Mouse (Mus musculus): ENCODE data around the gene Kcnc3. TPM values are rescaled to one million over a fixed set of nuclear protein-coding genes. Genes with fewer than 3 reads are reported as not detected.
A peak's percentile ranks its signal among the peaks of the same experiment; 100 is the strongest.

Kcnc3 gene
- polyA plus RNA-seq, 1 experiment, result 54.9 TPM

DNA sequence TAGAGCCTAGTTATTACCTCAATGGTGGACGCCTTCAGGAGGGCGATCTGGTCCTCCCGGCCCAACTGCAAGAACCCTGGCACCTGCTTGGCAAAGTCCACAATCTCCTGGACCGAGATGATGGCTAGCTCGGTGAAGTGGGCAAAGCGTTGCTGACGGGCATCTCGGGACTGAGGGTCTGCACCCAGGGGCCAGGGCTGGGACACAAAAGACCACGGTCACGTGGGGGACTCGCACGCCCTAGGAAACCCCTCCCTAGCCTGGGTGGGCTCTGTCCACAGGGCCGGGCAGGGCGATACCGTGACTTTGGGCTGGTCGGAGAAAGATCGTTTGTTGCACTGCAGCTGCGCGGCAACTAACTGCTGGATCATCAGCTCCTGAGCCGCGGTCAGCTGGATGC, 39.2 kb upstream of the Kcnc3 start:
- no peak overlapping the region for H3K27ac ChIP-seq (ENCODE audit: insufficient read depth, low read length)
- H3K4me1 ChIP-seq (ENCODE audit: control insufficient read depth, insufficient read depth, low read length), result 0 out of 2 replicates have a peak, but pooled peaks cover 1% of the 10 kb centered on the region
- TF ChIP-seq CTCF (IDR thresholded peaks at IDR 0.05; ENCODE audit: extremely low read depth, insufficient read depth, low read length) (no peak), POLR2A (IDR thresholded peaks at IDR 0.05; ENCODE audit: extremely low read depth, insufficient read depth, low read length) (no peak)
- H3K4me3 ChIP-seq (ENCODE audit: insufficient read depth, low read length), result no peak overlapping the region

DNA sequence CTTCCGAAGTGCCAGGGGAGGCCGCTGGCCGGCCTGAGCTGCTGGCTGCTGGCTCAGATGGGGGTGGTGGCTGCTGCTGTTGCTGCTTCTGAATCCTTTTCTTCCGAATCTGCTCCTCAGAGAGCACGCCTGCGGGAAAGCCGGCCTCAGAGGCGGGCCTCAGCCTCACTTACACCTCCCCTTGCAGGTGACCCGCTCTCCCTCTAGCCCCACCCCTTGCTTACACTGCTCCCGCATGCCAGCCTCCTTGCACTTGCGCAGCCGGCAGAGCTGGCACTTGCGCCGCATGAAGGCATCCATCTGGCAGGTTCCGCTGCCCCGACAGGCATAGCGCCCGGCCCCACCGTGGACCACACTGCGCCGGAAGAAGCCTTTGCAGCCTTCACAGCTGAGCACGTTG, 38.7 kb upstream of the Kcnc3 start:
- Histone ChIP-seq H3K4me3 (ENCODE audit: insufficient read depth, low read length) (no peak overlapping the region), H3K27ac (ENCODE audit: insufficient read depth, low read length) (no peak overlapping the region), H3K4me1 (ENCODE audit: control insufficient read depth, insufficient read depth, low read length) (0 out of 2 replicates have a peak, but pooled peaks cover 1% of the 10 kb centered on the region)
- TF ChIP-seq POLR2A (IDR thresholded peaks at IDR 0.05; ENCODE audit: extremely low read depth, insufficient read depth, low read length) (no peak), CTCF (IDR thresholded peaks at IDR 0.05; ENCODE audit: extremely low read depth, insufficient read depth, low read length) (no peak)

DNA sequence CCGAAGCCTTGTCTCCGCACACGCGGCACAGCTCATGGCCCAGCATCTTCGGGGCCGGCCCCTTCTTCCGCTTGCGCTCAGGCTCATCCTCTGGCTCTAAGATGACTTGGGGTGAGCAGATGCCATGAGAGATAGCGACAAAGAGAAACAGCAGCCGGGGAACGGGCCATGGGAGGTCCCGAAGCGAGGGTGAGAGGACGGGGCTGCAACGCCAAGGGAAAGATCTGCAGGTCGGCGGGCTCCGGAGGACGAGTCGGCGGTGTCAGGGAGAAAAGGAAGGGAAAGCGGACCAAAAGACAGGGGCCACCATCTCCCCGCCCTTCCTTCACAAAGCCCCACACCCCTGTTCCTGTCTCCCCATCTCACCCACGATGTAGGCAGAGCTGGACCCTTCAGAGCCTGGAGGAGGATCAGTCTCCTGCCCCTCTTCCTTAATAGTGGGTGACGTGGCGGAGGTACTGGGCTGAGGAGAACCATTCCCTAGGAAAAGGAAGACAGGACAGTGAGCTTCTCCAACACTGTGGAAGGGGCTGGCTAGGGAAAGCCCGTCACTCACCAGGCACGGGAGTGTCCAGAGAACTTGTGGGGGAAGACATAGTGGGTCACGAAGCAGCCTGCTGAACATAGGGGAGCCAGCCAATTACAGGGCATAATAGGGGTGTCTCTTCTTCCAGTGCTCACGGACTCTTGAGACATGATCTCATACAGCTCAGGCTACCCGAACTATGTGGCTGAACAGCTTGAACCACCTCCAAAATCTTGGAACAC, 38.1 kb upstream of the Kcnc3 start:
- H3K27ac ChIP-seq (ENCODE audit: insufficient read depth, low read length), result no peak overlapping the region
- 0 out of 2 replicates have a peak, but pooled peaks cover 1% of the 10 kb centered on the region for H3K4me1 ChIP-seq (ENCODE audit: control insufficient read depth, insufficient read depth, low read length)
- H3K4me3 ChIP-seq (ENCODE audit: insufficient read depth, low read length), result no peak overlapping the region; the same call in 1 of the 2 replicates
- TF ChIP-seq CTCF (IDR thresholded peaks at IDR 0.05; ENCODE audit: extremely low read depth, insufficient read depth, low read length) (no peak), POLR2A (IDR thresholded peaks at IDR 0.05; ENCODE audit: extremely low read depth, insufficient read depth, low read length) (no peak)

DNA sequence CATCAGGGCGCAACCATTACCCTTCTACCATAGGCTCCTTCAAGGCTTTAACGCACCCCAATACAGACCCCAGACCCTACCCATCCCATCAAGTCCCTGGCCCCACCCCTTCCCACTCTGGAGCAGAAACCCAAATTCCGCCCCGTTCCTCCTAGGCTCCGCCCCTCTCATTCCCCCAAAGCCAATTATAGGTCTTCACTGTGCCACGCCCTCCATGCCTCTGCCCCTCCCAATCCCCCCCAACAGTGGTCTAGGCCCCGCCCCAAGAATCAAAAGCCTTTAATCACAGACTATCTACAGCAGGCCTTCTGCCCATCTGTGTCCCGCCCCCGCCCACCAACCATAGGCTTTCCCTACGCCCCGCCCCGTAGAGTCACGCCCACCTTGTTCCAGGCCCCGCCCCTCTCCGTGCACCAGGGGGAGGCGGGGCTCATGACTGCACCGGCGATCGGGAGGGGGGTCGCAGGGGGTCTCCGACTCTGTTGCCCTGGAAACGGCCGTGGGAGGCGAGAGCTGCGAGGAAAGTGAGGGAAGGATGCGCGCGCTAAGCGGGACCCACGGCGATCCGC, 37.2 kb upstream of the Kcnc3 start:
- Histone ChIP-seq H3K27ac (ENCODE audit: insufficient read depth, low read length) (peak overlapping the region; percentile 51; the same call in 1 of the 2 replicates), H3K4me1 (ENCODE audit: control insufficient read depth, insufficient read depth, low read length) (0 out of 2 replicates have a peak, but pooled peaks cover 1% of the 10 kb centered on the region), H3K4me3 (ENCODE audit: insufficient read depth, low read length) (peak overlapping the region; percentile 37)
- no peak for TF ChIP-seq CTCF (IDR thresholded peaks at IDR 0.05; ENCODE audit: extremely low read depth, insufficient read depth, low read length)
- no peak for TF ChIP-seq POLR2A (IDR thresholded peaks at IDR 0.05; ENCODE audit: extremely low read depth, insufficient read depth, low read length)

DNA sequence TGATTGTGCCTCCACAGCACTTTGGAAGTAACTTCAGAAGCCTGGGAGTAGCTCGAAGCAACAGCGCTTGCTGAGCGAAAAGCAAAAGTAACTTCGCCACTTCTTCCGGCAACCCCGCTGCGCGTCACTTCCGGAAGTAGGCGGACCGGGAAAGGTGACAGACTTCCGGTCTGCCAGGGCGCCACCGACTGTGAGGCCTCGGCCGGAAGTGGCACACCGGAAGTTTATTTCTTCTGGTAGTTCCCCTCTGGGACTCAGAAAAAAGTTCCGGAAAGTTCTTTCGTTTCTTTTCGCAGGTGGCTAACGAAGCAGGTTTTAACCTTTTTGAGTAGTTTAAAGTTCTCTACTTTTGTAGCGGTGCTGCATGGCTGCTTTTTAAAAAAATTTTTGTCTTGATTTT, 36.6 kb upstream of the Kcnc3 start, which contains the start of gene Nr1h2:
Gene Nr1h2 (minus strand): TSS at position 126 of the 400 bp plus-strand sequence.
- Histone ChIP-seq H3K27ac (ENCODE audit: insufficient read depth, low read length) (peak within 1 kb of the TSS; percentile 51; the same call in 1 of the 2 replicates), H3K4me1 (ENCODE audit: control insufficient read depth, insufficient read depth, low read length) (0 out of 2 replicates have a peak, but pooled peaks cover 1% of the 10 kb centered on the region), H3K4me3 (ENCODE audit: insufficient read depth, low read length) (peak within 1 kb of the TSS; percentile 37)
- peak; percentile 73; the same call in 1 of the 2 replicates for TF ChIP-seq POLR2A (IDR thresholded peaks at IDR 0.05; ENCODE audit: extremely low read depth, insufficient read depth, low read length)
- no peak for TF ChIP-seq CTCF (IDR thresholded peaks at IDR 0.05; ENCODE audit: extremely low read depth, insufficient read depth, low read length)

DNA sequence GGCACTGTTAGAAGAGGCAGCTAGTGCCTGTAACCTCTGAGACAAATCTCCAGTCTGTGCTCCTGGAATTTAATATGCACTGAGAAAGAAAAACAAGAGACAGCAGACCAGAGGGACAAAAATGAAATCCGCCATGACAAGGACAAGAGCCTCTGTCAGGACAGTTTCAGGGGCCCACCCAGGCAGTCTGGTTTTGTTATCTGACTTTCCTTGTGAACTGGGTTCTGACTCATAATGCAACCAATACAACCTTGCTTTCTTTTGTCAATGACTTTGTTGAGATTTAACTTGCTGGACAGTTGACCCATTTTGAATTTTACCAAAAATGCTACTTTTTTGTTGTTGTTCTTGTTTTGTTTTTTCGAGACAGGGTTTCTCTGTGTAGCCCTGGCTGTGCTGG, 32.8 kb upstream of the Kcnc3 start:
- no peak for TF ChIP-seq CTCF (IDR thresholded peaks at IDR 0.05; ENCODE audit: extremely low read depth, insufficient read depth, low read length)
- no peak for TF ChIP-seq POLR2A (IDR thresholded peaks at IDR 0.05; ENCODE audit: extremely low read depth, insufficient read depth, low read length)
- Histone ChIP-seq H3K4me1 (ENCODE audit: control insufficient read depth, insufficient read depth, low read length) (0 out of 2 replicates have a peak, but pooled peaks cover 1% of the 10 kb centered on the region), H3K27ac (ENCODE audit: insufficient read depth, low read length) (no peak overlapping the region), H3K4me3 (ENCODE audit: insufficient read depth, low read length) (no peak overlapping the region)

DNA sequence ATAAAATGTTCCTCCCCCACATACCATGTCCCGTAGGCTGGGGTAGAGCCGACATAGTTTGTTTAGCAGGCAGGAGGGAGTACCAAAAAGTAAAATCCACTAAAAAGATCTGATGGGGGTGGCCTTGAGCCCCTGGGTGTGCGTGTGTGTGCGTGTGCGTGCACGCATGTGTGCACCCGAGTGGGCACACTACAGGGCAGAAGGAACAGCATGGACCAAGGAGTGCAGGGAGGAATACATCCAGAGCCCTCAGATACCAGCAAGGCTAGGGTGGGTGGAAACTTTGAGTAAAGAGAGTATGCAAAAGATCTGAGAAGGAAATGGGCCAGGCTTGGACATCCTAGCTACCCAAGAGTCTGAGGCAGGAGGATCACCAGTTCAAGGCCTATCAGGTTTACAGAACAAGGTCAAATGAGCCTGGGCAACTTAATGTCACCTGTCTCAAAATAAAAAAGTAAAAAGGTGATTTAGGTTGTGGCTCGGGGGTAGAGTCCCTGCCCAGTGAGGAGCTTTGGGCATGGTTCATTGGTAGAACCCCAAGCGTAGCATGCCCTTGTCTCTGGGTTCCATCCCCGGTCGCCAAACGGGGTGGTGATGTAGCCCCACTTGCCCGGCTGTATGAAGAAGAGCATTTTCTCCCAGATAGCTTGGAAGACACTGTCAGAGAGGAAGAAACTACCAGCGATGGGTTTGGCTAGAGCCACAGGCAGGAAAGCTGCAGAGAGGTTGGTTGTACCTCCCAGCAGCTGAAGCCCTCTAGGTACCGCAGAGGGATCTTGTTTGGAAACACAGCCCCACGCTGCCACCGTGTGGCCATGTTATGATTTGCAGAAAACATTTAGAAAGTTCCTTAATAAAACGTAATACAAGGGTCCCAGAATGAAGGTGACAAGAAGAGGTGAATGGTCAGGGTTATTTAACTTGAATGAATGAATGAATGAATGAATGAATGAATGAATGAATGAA, 29.7 kb upstream of the Kcnc3 start:
- Histone ChIP-seq H3K4me1 (ENCODE audit: control insufficient read depth, insufficient read depth, low read length) (no peaks in the 10 kb centered on the region), H3K4me3 (ENCODE audit: insufficient read depth, low read length) (no peak overlapping the region), H3K27ac (ENCODE audit: insufficient read depth, low read length) (no peak overlapping the region)
- TF ChIP-seq CTCF (IDR thresholded peaks at IDR 0.05; ENCODE audit: extremely low read depth, insufficient read depth, low read length) (peak; percentile 80), POLR2A (IDR thresholded peaks at IDR 0.05; ENCODE audit: extremely low read depth, insufficient read depth, low read length) (no peak)

DNA sequence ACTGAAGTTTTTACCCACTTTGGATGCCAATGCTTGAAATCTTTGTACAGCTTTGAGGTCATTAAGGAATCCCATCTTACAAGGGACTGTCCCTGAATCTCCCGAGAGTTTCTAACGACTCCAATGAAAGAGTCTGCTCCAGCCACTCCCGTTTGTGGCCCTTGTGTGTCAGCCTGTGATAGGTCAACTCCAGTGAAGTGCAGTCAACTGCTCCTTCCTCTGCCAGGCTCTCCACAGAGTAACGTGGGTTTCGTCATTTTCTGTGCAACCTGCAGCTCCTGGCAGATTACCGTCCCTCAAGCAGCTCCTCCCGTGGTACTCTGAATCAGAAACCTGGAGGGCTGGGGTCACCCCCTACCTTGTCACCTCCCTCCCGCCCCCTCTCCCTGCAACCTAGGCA, 27.2 kb upstream of the Kcnc3 start:
- Histone ChIP-seq H3K4me3 (ENCODE audit: insufficient read depth, low read length) (no peak overlapping the region), H3K4me1 (ENCODE audit: control insufficient read depth, insufficient read depth, low read length) (no peaks in the 10 kb centered on the region), H3K27ac (ENCODE audit: insufficient read depth, low read length) (no peak overlapping the region)
- TF ChIP-seq POLR2A (IDR thresholded peaks at IDR 0.05; ENCODE audit: extremely low read depth, insufficient read depth, low read length), result no peak
- no peak for TF ChIP-seq CTCF (IDR thresholded peaks at IDR 0.05; ENCODE audit: extremely low read depth, insufficient read depth, low read length)

DNA sequence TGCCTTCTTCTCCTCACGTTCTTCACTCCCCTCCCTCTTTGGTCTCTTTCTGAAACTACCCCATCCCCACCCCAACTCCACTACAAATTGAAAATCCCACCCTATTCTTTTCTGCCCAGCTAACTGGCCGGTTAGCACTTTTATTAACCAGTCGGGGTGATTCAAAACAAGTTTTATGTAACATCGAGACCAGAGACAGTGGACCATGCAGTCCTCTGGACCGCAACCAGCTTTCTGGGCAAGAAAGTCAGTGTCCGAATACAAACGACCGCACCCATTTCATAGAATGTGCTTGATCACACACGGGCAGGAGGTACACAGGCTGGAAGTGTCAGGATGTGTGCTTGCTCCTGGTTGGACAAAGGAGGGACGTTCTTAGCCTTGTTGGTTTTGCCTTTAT, 26.0 kb upstream of the Kcnc3 start:
- Histone ChIP-seq H3K4me1 (ENCODE audit: control insufficient read depth, insufficient read depth, low read length) (no peaks in the 10 kb centered on the region), H3K4me3 (ENCODE audit: insufficient read depth, low read length) (no peak overlapping the region), H3K27ac (ENCODE audit: insufficient read depth, low read length) (no peak overlapping the region)
- TF ChIP-seq CTCF (IDR thresholded peaks at IDR 0.05; ENCODE audit: extremely low read depth, insufficient read depth, low read length), result no peak
- TF ChIP-seq POLR2A (IDR thresholded peaks at IDR 0.05; ENCODE audit: extremely low read depth, insufficient read depth, low read length), result no peak
